10 mouse cellular contexts compared by ENCODE assay signal in genomic region chr2:29199909-29200308, GRCm38 (mm10). TPM values are rescaled to one million over a fixed set of nuclear protein-coding genes. Genes with fewer than 3 reads are reported as not detected.
A peak's percentile ranks its signal among the peaks of the same experiment; 100 is the strongest.
DNase-seq lines count a peak whose midpoint lies in the region; ATAC-seq and TF ChIP-seq lines count a peak whose summit lies in the region.
"Had no signal": no experiment of that assay in that cellular context is flagged by ENCODE, and none has a peak within 500 bp of the region (broad histone marks: within the 10 kb centered on the region; RNA-seq: fewer than 3 reads in every experiment).

No protein-coding gene starts in this region.

- no peak overlapping the region for H3K4me3 ChIP-seq in layer of hippocampus, adult 2 months
- no peak overlapping the region for H3K4me3 ChIP-seq in liver, embryonic 14.5 days (ENCODE audit: insufficient read depth in 1 of 2, low read depth in 2 of 2, low read length in 2 of 2)
- no peak overlapping the region for H3K4me3 ChIP-seq in small intestine, adult 2 months (ENCODE audit: low read depth, low read length)
- H3K4me3 ChIP-seq: myocyte had no signal

- DNase-seq in adrenal gland, adult 18-20 months (ENCODE audit: low spot score in 2 of 2) = peak; percentile 62 to 63
- DNase-seq in adrenal gland, postnatal 4 days (ENCODE audit: low spot score in 2 of 2) = no peak
- DNase-seq in layer of hippocampus, adult 2 months (ENCODE audit: low spot score in 2 of 2) = peak in 1 of 2 experiments; percentile 63
- no peak for DNase-seq in layer of hippocampus, adult 9-11 months
- DNase-seq in R1 (ENCODE audit: low read depth, low spot score) = peak; percentile 48
- peak; percentile 64 for DNase-seq in embryo, embryonic 10 days (ENCODE audit: low spot score)
- peak; percentile 24 to 31 (median 25) for DNase-seq in liver, embryonic 14.5 days (ENCODE audit: low read depth in 3 of 3, low spot score in 3 of 3)

- no peak for TF ChIP-seq POLR2A in small intestine, adult 2 months (IDR thresholded peaks at IDR 0.05; ENCODE audit: low read depth, low read length)

- ATAC-seq in liver, embryonic 14.5 days (ENCODE audit: insufficient read depth) = no peak

- peaks cover 12% of the 10 kb centered on the region for H3K27me3 ChIP-seq in liver, embryonic 14.5 days (ENCODE audit: control insufficient read depth, insufficient read depth, low read length)
- H3K27me3 ChIP-seq in small intestine, adult 2 months (ENCODE audit: control insufficient read depth, insufficient read depth, low read length) = peaks cover 9% of the 10 kb centered on the region

- 0% methylated on average over 3 of the region's 3 CpGs for WGBS in liver, embryonic 14.5 days (ENCODE audit: insufficient replicate concordance)
- 2% methylated on average over 3 of the region's 3 CpGs for WGBS in small intestine, adult 2 months

- no peaks in the 10 kb centered on the region for H3K36me3 ChIP-seq in liver, embryonic 14.5 days (replicated peaks; ENCODE audit: control insufficient read depth, insufficient read depth, low read depth)
- H3K36me3 ChIP-seq in small intestine, adult 2 months (ENCODE audit: control insufficient read depth, insufficient read depth, low read length) = no peaks in the 10 kb centered on the region

- TF ChIP-seq CTCF in layer of hippocampus, adult 2 months (conservative IDR thresholded peaks at IDR 0.05) = peak; percentile 69
- peak; percentile 63 for TF ChIP-seq CTCF in liver, embryonic 14.5 days (IDR thresholded peaks at IDR 0.05; ENCODE audit: low read depth)
- peak; percentile 76; the same call in 1 of the 2 replicates for TF ChIP-seq CTCF in small intestine, adult 2 months (IDR thresholded peaks at IDR 0.05; ENCODE audit: extremely low read depth, insufficient read length, insufficient replicate concordance, low read depth, low read length)

- no peak overlapping the region for H3K4me2 ChIP-seq in liver, embryonic 14.5 days (ENCODE audit: low read depth)

- no peaks in the 10 kb centered on the region for H3K4me1 ChIP-seq in liver, embryonic 14.5 days (replicated peaks; ENCODE audit: control insufficient read depth in 2 of 2, insufficient read depth in 2 of 2, low read length in 1 of 2)
- H3K4me1 ChIP-seq in small intestine, adult 2 months (ENCODE audit: control insufficient read depth, insufficient read depth, insufficient read length, low read length) = no peaks in the 10 kb centered on the region; the same call in 1 of the 2 replicates

- TF ChIP-seq EP300 in liver, embryonic 14.5 days (IDR thresholded peaks at IDR 0.05; ENCODE audit: low read depth) = no peak

- no peak overlapping the region for H3K27ac ChIP-seq in layer of hippocampus, adult 2 months
- no peak overlapping the region for H3K27ac ChIP-seq in liver, embryonic 14.5 days
- no peak overlapping the region for H3K27ac ChIP-seq in small intestine, adult 2 months (ENCODE audit: insufficient read depth, low read depth, low read length)

- H3K9ac ChIP-seq in liver, embryonic 14.5 days (replicated peaks) = no peak overlapping the region

- H3K9me3 ChIP-seq in liver, embryonic 14.5 days (ENCODE audit: control insufficient read depth, low read length) = no peaks in the 10 kb centered on the region

RNA-seq across cellular contexts. Expression of gene Ntng2, which starts 52.9 kb away (rescaled TPM):
- 10 to 100 TPM; 35.6 to 63.7 TPM for total RNA-seq in adrenal gland, adult 18-20 months (2021)
- total RNA-seq in adrenal gland, postnatal 4 days (2021) = 10 to 100 TPM; 31.5 to 32.3 TPM
- total RNA-seq in layer of hippocampus, adult 2 months (2021) = 100 to 1,000 TPM; 111 TPM
- 0.22 and 0.35 TPM in 2 replicates for polyA plus RNA-seq in liver, embryonic 14.5 days (2012; rRNA removed)
- polyA plus RNA-seq in liver, embryonic 14.5 days (2014; fragmentation: Nextera tagmentation; extraction: Ambion mirVana) = 0.34 TPM in 1 of 2 replicates, not detected in the other
- 15.8 and 23.4 TPM in 2 replicates for polyA plus RNA-seq in small intestine, adult 2 months (2012; rRNA removed)
- polyA plus RNA-seq: heart, embryonic 14.5 days had no signal

Comparison
In these comparisons a context has a peak if more than half of its experiments do, and no peak if none do; other contexts are left out.
1. DNase-seq: peak in adrenal gland, adult 18-20 months (2 of 2), R1 (single experiment), embryo, embryonic 10 days (single experiment) and liver, embryonic 14.5 days (3 of 3); none in adrenal gland, postnatal 4 days (0 of 2) and layer of hippocampus, adult 9-11 months (single experiment).
2. Peak in every context shown above with its lines, with median percentiles within 50 percentile points of each other: CTCF ChIP-seq.